Mouse (Mus musculus): Measurements from ENCODE around the gene Eef1a2.
"Not testable (repeated sequence)": the region's sequence is repeated elsewhere in the genome, so short reads cannot be mapped to it uniquely, and the experiment has no call there.

The Eef1a2 gene

GRCm38 (mm10) chr2:181156248-181157121 is at the start of gene Eef1a2:
Gene Eef1a2, minus strand, starts transcription at chr2:181157014.
- no peak for DNase-seq

- no peak for DNase-seq
Measured at GRCm38 (mm10) chr2:181206118-181206517, 49.3 kb upstream of the Eef1a2 start.

- no peak for DNase-seq
Measured at GRCm38 (mm10) chr2:181205678-181206077, 48.9 kb upstream of the Eef1a2 start.

- no peak for DNase-seq
Measured at GRCm38 (mm10) chr2:181202886-181203285, 46.1 kb upstream of the Eef1a2 start.

- no peak for DNase-seq
Measured at GRCm38 (mm10) chr2:181202422-181202821, 45.6 kb upstream of the Eef1a2 start, which contains the start of gene Ptk6. Gene Ptk6, minus strand, starts transcription at chr2:181202789.

GRCm38 (mm10) chr2:181201606-181202005 is 44.8 kb upstream of the Eef1a2 start:
- DNase-seq, result no peak

- no peak for DNase-seq
Measured at GRCm38 (mm10) chr2:181196628-181197300, 40.0 kb upstream of the Eef1a2 start.

- DNase-seq, result no peak
Measured at GRCm38 (mm10) chr2:181193044-181193443, 36.2 kb upstream of the Eef1a2 start.

GRCm38 (mm10) chr2:181191936-181192335 is 35.1 kb upstream of the Eef1a2 start:
- DNase-seq, result no peak

GRCm38 (mm10) chr2:181191385-181191784 is 34.6 kb upstream of the Eef1a2 start:
- not testable (repeated sequence) for DNase-seq

- no peak for DNase-seq
Measured at GRCm38 (mm10) chr2:181189321-181189720, 32.5 kb upstream of the Eef1a2 start.

GRCm38 (mm10) chr2:181188681-181189080 is 31.9 kb upstream of the Eef1a2 start:
- DNase-seq, result peak; percentile 24

GRCm38 (mm10) chr2:181187121-181188000 is 30.5 kb upstream of the Eef1a2 start, which contains the start of gene Ppdpf:
Gene Ppdpf, plus strand, starts transcription at chr2:181187247.
- peak; percentile 95 for DNase-seq

GRCm38 (mm10) chr2:181186635-181187034 is 29.8 kb upstream of the Eef1a2 start:
- peak; percentile 89 for DNase-seq

GRCm38 (mm10) chr2:181180898-181181297 is 24.1 kb upstream of the Eef1a2 start:
- DNase-seq, result no peak

- DNase-seq, result no peak
Measured at GRCm38 (mm10) chr2:181178471-181178870, 21.7 kb upstream of the Eef1a2 start.

GRCm38 (mm10) chr2:181178015-181178414 is 21.2 kb upstream of the Eef1a2 start:
- DNase-seq, result no peak

- DNase-seq, result no peak
Measured at GRCm38 (mm10) chr2:181174646-181175045, 17.8 kb upstream of the Eef1a2 start.

- no peak for DNase-seq
Measured at GRCm38 (mm10) chr2:181166469-181166868, 9.7 kb upstream of the Eef1a2 start.

GRCm38 (mm10) chr2:181160821-181161220 is 4.0 kb upstream of the Eef1a2 start:
- no peak for DNase-seq

- no peak for DNase-seq
Measured at GRCm38 (mm10) chr2:181159771-181160170, 3.0 kb upstream of the Eef1a2 start.

- DNase-seq, result no peak
Measured at GRCm38 (mm10) chr2:181159091-181159514, 2.3 kb upstream of the Eef1a2 start.

GRCm38 (mm10) chr2:181158471-181158870 is 1.7 kb upstream of the Eef1a2 start:
- no peak for DNase-seq

Measured in thymus, postnatal 25 days (tissue).